Mouse (Mus musculus) Patski (cell line): ENCODE measurements around the gene Nutf2. TPM values are rescaled to one million over a fixed set of nuclear protein-coding genes. Genes with fewer than 3 reads are reported as not detected.
A peak's percentile ranks its signal among the peaks of the same experiment; 100 is the strongest.

Experiments
- ATAC-seq: fragments of 100-300 bp; one replicate; pipeline ENCODE4 v1.8.0; 2021
- CTCF ChIA-PET: fragments of 350-600 bp; sonication (Branson Sonifier 250); formaldehyde crosslinking; loops from one replicate; lab custom pipeline; 2022; ENCODE audit warnings: inconsistent platforms; lab: Charles Lee
- POLR2A ChIA-PET: fragments of 350-600 bp; sonication (Branson Sonifier 250); formaldehyde crosslinking; loops from one replicate; lab custom pipeline; 2022; ENCODE audit warnings: antibody characterized with exemption, inconsistent platforms; lab: Charles Lee
- DNase-seq: peaks from one replicate; pipeline ENCODE4 v3.0.0-alpha.2; 2011; ENCODE audit warnings: low read depth, low spot score
- H3K27me3 ChIP-seq: fragments of 371-371 bp; one replicate; pipeline ENCODE4 v1.5.1; 2021
- CTCF ChIP-seq: fragments of 100-300 bp; IDR thresholded peaks from one replicate; pipeline ENCODE4 v1.5.1; 2021
- in situ Hi-C: fragments of 300-500 bp; cut with MboI; formaldehyde crosslinking; loops from 3 replicates; pipeline ENCODE4 v1.11.1; 2018; ENCODE audit warnings: low pct_unique_long_range_greater_than_20kb, mixed read lengths
- polyA plus RNA-seq: library from polyadenylated mRNA; unstranded; gene quantifications from one replicate; pipeline ENCODE4 v1.2.3, GENCODE M21; 2021

The Nutf2 gene
- 19.1 TPM for polyA plus RNA-seq

DNA sequence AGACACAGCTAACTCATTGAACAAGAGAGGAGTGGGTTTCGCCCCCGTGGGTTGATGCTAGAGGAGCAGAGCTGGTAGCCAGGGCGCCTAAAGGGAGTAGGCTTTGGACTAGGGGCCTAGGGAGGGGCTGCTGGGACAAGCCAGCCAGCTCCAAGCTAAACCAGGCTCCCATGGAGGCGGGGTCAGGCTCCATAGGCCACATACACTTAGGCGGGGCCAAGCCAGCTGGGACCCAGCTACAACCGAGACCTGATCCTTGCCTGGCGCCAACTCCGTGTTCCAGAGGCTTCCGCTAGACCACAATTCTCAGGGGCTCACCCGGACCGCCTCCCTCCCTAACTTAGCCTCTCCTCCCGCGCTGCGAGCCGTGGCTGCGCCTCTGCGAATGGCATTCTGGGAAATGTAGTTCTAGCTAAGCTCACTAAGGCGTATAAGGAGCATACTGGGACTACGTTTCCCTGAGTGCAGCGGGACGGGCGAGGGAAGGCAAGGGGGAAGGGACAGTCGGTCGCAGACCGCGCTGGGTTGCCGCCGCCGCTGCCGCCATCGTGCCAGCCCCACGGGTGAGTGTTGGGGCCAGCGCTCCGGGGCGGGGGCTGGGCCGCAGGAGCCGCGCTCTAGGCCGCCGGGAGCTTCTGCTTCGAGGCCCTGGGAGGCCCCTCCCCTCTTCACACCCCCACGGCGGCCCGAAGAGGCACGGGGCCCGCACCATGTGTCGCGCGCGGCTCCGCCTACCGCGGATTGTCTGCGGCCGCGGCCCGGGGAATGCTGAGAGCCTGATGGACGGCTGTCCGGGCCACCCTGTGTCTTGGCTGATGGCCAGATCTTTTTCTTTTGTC lies at the start of gene Nutf2:
TSS of gene Nutf2 (plus strand) at position 438 of the 839 bp plus-strand sequence.
- POLR2A ChIA-PET: interaction anchor here (1.5 to 2.1 kb wide), 3 partner anchors 14 to 45 kb away, joined by 3 to 5 read pairs (median 4); no protein-coding TSS in a partner anchor
- CTCF ChIA-PET: interaction anchor here (1.2 to 2.0 kb wide), 2 partner anchors 14 to 162 kb away, joined by 4 to 7 read pairs; no protein-coding TSS in a partner anchor
- no peaks in the 10 kb centered on the region for H3K27me3 ChIP-seq
- in situ Hi-C loops: no loop called here
- ATAC-seq (peak; percentile 91), DNase-seq (peak; percentile 91)
- no peak for TF ChIP-seq CTCF

DNA sequence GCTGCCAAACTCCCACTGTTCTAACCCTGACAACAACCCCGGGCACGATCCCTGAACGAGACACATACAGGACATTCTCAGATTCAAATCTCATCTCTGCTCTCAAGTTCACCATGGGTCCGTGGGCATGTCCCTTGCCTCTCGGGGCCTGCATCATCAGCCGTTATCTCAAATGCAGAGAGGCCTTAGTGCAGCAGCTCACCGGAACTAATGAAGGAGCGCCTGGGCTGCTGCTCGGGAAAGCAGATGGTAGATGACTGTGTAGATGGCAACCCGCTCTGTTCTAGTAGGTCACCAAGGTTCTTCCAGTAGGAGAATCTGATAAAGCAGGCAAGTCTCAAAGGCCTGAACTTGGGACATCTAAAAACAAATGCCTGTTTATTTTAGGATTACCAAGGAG lies 49.3 kb upstream of the Nutf2 start:
- H3K27me3 ChIP-seq: no peaks in the 10 kb centered on the region
- CTCF ChIA-PET: interaction anchor here (0.6 to 1.5 kb wide), 2 partner anchors 18 to 477 kb away, joined by 3 read pairs; no protein-coding TSS in a partner anchor
- POLR2A ChIA-PET: no interaction called here
- DNase-seq (no peak), ATAC-seq (no peak)
- no peak for TF ChIP-seq CTCF
- in situ Hi-C loops: no loop called here

DNA sequence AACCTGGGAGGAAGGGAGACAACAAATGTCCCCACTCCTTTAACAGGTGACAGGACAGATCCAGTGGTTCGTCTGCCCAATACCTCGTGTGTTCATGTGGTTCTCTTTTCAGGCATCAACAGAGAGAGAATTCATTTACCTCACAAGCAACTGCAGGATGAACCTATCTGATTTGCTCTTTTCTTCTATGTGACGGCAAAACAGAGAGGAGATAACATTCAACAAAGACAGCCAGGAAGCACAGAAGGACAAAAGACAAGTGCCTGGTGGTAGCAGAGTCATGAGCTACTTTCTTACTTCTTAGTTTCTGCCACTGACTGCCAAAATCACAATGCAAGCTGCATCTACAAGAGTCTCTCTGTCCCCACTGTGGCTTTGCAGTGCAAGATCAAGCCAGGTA lies 48.8 kb upstream of the Nutf2 start:
- DNase-seq (no peak), ATAC-seq (no peak)
- no peak for TF ChIP-seq CTCF
- ChIA-PET POLR2A (no interaction called here), CTCF (interaction anchor here (0.6 to 1.5 kb wide), 2 partner anchors 18 to 478 kb away, joined by 3 read pairs; no protein-coding TSS in a partner anchor)
- no peaks in the 10 kb centered on the region for H3K27me3 ChIP-seq
- in situ Hi-C loops: no loop called here

DNA sequence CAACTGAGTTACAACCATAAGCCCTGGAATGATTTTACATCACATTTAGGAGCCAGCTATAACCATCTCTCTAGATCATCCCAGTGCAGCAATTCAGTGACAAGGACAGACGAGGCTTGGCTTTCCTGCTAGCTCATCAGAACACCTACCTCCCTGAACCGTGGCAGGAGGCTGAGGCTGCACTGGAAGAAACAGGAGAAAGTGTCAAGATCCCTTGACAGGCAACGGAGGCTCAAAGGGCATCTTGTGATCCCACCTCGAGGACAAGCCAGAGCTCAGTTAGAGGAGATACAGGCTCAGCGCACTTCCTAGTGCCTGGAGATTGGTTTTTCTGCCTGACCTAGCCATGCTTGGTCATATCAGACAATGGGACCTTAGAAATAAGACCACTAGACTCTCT lies 47.9 kb upstream of the Nutf2 start:
- POLR2A ChIA-PET: no interaction called here
- in situ Hi-C loops: no loop called here
- TF ChIP-seq CTCF: no peak
- no peaks in the 10 kb centered on the region for H3K27me3 ChIP-seq
- CTCF ChIA-PET: no interaction called here
- ATAC-seq (no peak), DNase-seq (no peak)

DNA sequence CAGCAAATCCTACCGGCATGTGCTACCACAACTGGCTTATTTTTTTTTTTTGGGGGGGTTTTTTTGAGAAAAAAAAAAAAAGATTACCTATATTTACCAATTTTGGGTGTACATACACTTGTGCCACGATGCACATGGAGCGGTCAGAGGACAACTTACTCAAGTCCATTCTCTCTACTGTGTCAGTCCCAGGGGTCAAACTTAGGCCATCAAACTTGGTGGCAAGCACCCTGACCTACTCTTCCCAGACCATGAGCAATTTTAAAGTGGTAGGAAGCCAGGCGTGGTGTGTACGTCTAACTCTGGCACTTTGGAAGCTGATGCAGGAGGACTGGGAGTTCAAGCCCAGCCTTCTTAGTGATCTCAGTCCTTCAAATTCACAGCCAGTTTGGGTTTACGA lies 47.1 kb upstream of the Nutf2 start:
- no peaks in the 10 kb centered on the region for H3K27me3 ChIP-seq
- ATAC-seq: no peak
- ChIA-PET CTCF (no interaction called here), POLR2A (no interaction called here)
- in situ Hi-C loops: no loop called here
- no peak for DNase-seq
- TF ChIP-seq CTCF: no peak

DNA sequence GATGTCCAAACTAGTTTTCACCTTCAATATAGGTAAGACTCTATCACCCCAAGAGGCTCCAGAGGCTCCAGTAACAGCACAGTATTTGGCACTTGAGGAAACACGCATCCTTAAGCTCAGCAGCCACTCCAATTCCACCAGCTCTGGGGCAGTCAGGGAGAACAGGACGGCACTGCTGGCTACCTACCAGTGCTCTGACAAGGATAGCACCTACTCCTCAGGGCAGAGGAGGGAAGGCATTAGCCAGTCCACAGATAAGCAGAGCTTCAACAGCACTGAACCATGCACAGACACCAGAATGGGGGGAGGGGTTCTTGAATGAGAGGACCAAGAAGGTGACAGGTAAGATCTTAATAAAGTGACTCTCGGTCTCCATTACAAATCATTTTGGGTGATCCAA lies 40.7 kb upstream of the Nutf2 start:
- ATAC-seq: no peak
- ChIA-PET CTCF (interaction anchor here (1.7 kb wide), 1 partner anchor 29 kb away, joined by 3 read pairs; no protein-coding TSS in a partner anchor), POLR2A (interaction anchor here (1.4 kb wide), 1 partner anchor 12 kb away, joined by 4 read pairs; no protein-coding TSS in a partner anchor)
- in situ Hi-C loops: no loop called here
- no peaks in the 10 kb centered on the region for H3K27me3 ChIP-seq
- DNase-seq: no peak
- no peak for TF ChIP-seq CTCF

DNA sequence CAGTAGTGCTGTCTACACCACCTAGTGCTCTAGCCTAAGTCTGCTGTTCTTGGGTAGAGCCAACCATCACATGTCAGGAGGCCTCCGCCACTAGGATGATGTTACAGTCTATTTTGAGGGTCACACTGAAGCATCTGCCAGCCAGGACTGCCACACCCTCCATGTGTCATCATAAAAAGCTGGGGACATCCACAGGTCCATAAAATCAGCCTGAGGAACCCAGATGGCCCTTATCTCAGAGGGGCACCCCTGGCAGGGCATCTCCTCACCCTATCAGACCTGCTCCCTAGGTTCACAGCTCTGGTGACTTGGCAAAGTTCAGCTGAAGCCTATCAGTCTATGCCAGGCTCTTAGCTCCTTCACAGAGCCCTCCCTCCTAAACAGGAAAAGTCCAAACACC lies 39.5 kb upstream of the Nutf2 start:
- H3K27me3 ChIP-seq: no peaks in the 10 kb centered on the region
- in situ Hi-C loops: no loop called here
- TF ChIP-seq CTCF: no peak
- ATAC-seq (no peak), DNase-seq (no peak)
- CTCF ChIA-PET: interaction anchor here (1.0 to 1.2 kb wide), 3 partner anchors 13 to 106 kb away, joined by 3 to 5 read pairs (median 3); no protein-coding TSS in a partner anchor
- POLR2A ChIA-PET: interaction anchor here (0.6 to 0.9 kb wide), 2 partner anchors 13 to 117 kb away, joined by 3 read pairs; no protein-coding TSS in a partner anchor

DNA sequence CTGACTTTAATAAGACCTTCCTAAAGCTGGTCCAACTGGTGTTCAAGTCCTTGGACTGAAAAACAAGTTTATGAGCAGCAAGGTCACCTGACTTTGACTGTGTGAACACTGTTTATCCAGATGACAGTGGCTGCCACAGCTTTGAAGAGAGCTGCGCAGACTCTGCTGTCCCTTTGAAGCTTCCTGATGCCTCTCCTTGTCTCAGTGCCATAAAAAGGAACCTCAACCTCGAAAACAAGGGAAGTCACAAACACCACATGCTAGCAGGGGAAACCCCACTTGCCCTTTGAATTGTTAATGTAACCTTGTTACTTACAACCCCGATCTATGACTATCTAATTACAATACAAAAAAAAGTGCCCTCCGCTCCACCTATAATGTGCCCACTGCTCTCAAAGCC lies 34.9 kb upstream of the Nutf2 start:
- ChIA-PET POLR2A (interaction anchor here (0.6 kb wide), 1 partner anchor 34 kb away, joined by 6 read pairs; no protein-coding TSS in a partner anchor), CTCF (interaction anchor here (0.7 to 1.3 kb wide), 2 partner anchors 65 to 112 kb away, joined by 3 to 4 read pairs; no protein-coding TSS in a partner anchor)
- no peak for ATAC-seq
- TF ChIP-seq CTCF: no peak
- H3K27me3 ChIP-seq: peaks cover under 1% of the 10 kb centered on the region
- DNase-seq: no peak
- in situ Hi-C loops: no loop called here

DNA sequence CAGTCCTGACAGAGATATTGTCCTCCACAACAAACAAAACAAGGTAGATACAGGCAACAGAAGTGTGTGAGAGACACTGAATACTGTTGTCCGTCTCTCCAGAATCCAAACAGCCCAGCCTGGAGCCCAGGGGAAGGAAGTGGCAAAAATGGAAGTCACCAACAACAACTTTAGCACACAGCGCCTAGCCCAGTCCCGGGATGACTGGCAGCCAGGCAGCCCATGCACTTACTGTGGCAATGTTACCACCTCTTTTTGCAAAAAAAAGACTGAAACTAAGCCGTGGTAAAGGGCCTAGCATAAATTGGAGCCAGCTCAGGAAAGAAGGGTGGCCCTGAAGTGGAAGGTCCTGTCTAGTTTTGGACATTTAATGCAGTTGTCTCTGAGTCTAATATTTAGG lies 34.0 kb upstream of the Nutf2 start:
- in situ Hi-C loops: no loop called here
- CTCF ChIA-PET: interaction anchor here (1.1 to 1.3 kb wide), 2 partner anchors 29 to 112 kb away, joined by 3 read pairs; partner anchors contain the start of gene Thap11

More for the DNA sequence above, 34.0 kb upstream of the Nutf2 start:
- ATAC-seq: no peak
- POLR2A ChIA-PET: interaction anchor here (0.5 kb wide), 1 partner anchor 28 kb away, joined by 5 read pairs; no protein-coding TSS in a partner anchor
- H3K27me3 ChIP-seq: peaks cover 5% of the 10 kb centered on the region
- TF ChIP-seq CTCF: no peak
- no peak for DNase-seq
